Mouse (Mus musculus) megakaryocyte-erythroid progenitor cell, adult 5-6 weeks (primary cell): Measurements from ENCODE around the gene Myo1c. TPM values are rescaled to one million over a fixed set of nuclear protein-coding genes. Genes with fewer than 3 reads are reported as not detected.

ENCODE experiments used
- ATAC-seq: replicated peaks from 2 replicates; pipeline ENCODE4 v1.8.0; 2016; ENCODE audit warnings: mild to moderate bottlenecking, inconsistent platforms; ENCODE audit not compliant: severe bottlenecking, poor library complexity, low FRiP score, low TSS enrichment
- total RNA-seq, 2 experiments: library from RNA; stranded (forward) in 1 of 2; stranded (reverse) in 1 of 2; fragments of 200-1000, 215-1000 nt in 1 of 2; fragments of >200 nt in 1 of 2; fragmentation: Nextera tagmentation in 1 of 2; gene quantifications; 2 replicates each; pipeline ENCODE4 v1.2.3; 2014 to 2017

Myo1c gene
- total RNA-seq, 2 experiments from 2014 or later = 32.6 to 37.4 TPM

DNA sequence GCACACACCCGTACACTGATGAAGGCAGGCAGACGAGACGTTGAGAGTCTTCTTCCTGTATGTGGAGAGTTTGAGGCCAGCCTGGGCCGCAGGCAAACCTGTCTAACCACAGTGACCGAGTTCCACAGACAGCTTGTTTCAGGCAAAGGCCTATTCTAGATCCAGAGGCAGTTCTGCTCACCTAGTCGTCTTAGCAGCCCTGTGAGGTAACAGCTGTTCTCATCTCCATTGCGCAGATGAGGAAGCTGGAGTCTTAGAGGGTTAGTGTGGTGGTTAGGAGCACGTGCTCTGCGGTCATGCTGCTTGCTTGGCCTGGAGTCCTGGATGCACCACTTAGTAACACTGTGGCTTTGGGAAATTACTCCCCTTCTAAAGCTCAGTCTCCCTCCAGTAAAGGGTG is 5.6 kb upstream of the Myo1c start:
- no peak for ATAC-seq

GRCm38 (mm10) chr11:75647681-75648211 is 2.6 kb upstream of the Myo1c start:
- ATAC-seq = no peak

DNA sequence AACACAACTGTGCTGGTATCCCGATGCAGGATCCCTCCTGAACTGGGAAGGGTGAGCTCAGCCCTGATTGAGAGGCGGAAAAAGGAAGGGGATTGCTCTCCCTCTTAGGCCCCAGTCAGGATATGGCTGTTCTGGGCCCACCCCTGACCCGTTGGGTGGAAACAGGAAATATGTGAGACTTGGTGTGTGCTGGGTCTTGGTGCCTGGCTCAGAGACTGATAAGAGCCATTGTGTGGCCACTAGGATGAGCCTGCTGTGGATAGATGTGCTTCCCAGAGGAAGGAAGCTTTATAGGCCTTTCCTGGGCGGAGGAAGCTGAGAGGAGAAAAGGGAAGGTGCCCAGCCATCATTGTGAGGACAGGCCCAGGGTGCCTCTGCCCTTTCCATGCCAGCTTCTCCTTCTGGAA is 1.1 kb upstream of the Myo1c start:
- no peak for ATAC-seq

GRCm38 (mm10) chr11:75650958-75651425 is 688 bp downstream of the Myo1c start:
- no peak for ATAC-seq

- ATAC-seq = peak; percentile 42
These were observed 1.3 kb downstream of the Myo1c start for GRCm38 (mm10) chr11:75651426-75652221.

DNA sequence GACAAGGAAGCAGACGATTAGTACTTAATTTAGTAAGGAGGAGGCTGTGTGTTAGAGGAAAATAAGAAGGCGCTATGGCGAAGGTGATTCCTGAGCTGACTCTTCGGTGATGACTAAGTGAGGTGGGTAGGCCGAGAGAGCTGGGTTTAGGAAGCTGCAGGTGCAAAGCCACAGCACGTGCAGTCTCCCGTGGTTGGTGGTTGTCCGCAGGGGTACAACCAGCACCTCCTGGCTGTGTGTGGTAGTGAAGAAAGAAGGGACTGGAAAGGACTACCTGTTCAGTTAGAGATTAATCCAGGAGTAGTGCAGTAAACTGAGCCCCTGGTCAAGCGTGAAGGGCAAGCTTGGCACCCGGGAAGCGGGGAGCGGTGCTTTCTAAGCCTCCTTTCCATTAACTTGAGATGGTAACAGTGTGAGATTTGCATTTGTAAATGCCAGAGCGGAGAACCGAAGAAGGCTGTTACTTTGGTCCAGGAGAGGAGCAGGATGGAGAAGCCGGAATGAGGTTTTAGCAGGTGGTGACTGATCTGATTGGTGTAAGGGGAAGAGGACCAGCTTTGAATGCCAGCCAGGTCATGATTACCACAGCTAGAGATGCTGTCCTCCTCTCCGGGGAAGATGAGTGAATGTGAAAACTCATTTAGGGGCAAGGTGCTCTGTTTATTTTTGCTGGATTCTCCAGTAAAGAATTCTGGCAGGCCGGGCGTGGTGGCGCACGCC is 2.1 kb downstream of the Myo1c start:
- no peak for ATAC-seq

DNA sequence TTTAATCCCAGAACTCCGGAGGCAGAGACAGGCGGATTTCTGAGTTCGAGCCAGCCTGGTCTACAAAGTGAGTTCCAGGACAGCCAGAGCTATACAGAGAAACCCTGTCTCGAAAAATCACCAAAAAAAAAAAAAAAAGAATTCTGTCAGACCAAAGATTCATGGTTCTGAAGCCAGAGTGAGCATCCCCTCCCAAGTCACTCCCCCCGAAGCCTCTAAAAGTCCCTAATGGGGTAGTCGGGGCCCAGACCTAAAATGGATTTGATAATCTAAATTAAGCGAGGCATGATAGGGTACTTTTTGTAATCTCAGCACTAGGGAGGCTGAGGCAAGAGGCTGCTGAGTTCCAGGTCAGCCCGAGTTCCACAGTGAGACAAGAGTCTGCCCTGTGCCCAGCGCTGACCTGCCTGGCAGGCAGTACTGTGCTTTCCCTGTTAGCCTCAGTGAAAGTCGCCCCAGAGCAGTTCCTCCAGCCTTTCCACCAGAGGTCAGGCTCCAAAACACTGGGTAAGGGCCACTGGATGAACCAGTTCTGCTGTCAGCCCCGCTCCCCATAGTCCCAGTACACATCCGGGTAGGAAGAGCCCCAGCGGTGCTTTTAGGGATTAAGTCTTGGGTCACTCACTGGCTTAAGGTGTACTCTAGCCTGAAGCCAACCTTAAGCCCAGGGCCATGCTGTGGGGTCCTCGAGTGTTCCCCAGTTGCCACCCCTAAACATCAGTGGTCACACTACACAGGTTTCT is 2.8 kb downstream of the Myo1c start:
- no peak for ATAC-seq

- ATAC-seq = peak; percentile 49
These were observed 3.6 kb downstream of the Myo1c start for GRCm38 (mm10) chr11:75653781-75654470.

DNA sequence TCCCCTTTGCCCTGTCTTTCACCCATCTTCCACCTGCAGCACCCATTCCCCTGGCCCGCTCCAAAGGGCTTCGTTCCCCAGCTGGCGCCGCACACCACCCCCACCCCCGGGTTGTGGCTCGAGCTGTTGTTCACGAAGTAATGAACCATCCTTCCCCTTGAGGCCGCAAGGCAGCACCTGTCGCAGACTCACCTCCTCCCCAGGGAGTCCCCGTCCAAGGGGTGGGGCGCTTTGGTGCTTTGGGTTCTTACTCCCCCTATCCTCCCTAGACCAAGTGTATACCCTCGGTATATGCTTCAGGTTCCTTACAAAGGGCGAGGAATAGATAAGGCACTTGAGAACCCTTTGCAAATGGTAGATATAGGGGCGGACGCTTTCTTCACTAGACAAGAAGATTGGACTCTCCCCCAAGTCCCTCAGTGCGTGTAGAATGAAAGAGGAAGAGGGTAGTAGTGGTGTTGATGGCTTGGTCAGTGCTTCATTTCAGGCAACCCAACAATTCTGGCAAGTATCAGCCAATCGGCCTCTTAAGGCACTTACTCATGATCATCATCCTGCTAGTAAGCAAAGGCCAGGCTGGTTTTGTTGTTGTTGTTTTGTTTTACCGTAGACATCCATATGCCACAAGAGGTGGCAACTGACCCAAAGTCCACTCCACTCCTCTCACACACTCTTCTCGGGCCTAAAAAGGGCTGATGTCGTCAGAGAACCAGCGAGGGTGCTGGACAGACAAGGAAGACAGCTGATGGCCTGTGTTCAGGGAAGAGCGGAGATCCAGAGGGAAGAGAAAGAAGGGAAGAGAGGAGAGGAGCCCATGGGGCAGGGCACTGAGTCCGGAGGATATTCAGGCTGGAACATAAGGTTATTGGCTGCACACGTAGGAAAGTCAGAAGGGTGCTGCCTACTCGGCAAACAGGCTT is 4.4 kb downstream of the Myo1c start:
- peak; percentile 36 for ATAC-seq

DNA sequence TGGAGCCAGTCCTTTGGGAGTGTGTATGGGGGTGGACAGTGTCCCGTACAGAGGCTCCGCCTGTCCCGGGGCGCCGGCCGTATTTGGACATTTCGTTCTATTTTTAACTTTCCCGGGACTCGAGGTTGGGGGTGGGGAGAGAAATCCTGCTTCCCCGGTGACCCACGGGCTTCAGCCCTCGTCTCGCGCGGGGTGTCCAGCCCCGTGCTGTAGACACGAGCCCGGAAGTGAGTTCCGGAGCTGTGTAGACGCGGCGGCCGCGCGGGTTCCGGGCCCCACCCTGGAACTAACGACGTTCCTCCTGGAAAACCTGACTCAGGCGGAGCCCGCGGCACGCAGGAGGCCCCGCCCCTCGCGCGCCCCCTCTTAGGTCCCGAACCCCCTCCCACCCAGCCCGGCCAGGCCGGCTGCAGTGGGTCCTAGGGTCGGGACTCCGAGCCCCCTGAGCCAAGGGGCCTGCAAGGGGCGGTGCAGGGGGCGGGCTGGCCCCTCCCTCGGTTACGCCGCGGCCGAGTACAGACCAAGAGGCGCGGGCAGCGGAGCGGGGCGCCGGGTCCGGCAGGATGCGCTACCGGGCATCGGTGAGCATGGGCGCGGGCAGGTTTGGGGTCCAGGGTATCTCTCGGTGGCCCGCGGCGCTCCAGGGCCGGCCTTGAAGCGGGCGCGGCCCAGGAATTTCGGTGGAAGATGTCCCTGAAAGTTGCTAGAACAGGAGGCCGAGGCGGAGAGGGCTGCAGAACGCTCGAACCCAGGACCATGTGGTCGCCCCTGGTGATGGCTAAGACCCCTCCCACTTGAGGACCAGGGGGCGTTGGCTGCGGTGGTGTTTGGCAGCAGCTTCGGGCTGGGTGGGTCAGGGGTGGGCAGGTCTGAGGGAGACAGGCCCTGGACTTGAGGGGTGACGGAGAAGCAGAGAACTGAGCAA is 5.6 kb downstream of the Myo1c start:
- ATAC-seq = no peak

DNA sequence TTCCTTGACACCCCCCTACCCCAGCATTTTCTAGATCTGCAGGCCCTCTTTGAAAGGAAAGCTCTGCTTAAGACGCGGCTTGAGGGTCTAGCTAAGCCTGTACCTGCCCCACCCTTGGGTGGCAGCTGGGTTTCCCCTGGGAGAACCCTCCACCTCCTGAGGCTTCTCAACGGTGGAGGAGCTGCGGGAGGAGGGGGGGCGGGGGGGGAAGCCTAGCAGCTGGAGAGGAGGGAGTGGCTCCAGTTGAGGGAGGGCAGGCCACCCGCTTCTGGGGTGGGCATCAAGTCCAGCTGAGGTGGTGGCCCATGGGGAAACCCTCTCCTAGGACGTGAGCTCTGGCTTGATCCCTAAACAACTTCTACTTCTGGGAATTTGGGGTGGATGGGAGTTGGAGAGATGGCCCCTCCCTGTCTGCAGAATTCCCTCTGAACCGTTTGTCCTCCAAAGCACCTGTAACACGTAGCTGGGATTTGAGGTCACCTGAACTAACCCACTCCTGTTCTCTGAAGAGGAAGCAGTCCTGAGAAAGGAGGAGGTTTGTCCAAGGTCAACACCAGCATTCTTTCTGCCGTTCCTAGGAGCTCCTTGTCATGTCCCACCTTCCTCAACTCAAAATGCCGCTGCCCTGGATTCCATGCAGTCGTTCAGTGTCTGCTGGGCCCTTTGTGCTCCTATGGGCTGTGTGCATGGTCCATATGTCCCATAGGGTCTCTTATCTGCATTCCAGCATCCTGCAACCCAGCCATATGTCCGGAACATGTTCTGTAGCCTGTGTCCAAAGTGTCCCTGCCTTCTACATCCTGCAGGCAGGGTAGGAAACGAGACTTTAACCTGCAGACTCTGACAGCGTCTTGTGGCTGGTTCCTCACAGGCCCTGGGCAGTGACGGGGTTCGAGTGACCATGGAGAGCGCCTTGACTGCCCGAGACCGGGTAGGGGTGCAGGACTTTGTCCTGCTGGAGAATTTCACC is 6.6 kb downstream of the Myo1c start:
- ATAC-seq = no peak

DNA sequence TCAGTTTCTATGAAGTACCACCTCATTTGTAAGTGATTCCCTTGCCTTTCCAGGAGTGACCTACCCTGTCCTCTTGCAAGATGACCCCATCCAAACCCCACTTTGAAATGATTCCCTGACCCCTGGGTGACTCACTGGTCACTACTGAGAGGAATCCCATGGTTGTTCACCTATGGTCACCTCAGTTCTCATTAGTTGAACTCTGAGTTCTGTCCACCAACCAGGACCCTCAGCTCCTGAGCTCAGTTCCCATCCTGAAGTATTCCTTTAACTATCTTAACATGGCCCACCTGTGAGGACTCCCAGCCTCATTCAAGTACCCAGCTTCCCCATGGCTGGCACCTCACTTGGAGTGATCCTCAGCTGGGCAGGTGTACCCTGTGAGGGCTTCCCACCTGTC is 7.5 kb downstream of the Myo1c start:
- ATAC-seq = no peak

GRCm38 (mm10) chr11:75658311-75658710 is 8.0 kb downstream of the Myo1c start:
- ATAC-seq = no peak

GRCm38 (mm10) chr11:75658996-75659750 is 8.9 kb downstream of the Myo1c start:
- ATAC-seq = no peak

GRCm38 (mm10) chr11:75660081-75660590 is 9.8 kb downstream of the Myo1c start:
- no peak for ATAC-seq
